Mouse (Mus musculus): ENCODE data around the gene Efna5. TPM values are rescaled to one million over a fixed set of nuclear protein-coding genes. Genes with fewer than 3 reads are reported as not detected.

Gene Efna5
- polyA plus RNA-seq, 1 experiment from 2014 or later: 42.2 TPM

DNA sequence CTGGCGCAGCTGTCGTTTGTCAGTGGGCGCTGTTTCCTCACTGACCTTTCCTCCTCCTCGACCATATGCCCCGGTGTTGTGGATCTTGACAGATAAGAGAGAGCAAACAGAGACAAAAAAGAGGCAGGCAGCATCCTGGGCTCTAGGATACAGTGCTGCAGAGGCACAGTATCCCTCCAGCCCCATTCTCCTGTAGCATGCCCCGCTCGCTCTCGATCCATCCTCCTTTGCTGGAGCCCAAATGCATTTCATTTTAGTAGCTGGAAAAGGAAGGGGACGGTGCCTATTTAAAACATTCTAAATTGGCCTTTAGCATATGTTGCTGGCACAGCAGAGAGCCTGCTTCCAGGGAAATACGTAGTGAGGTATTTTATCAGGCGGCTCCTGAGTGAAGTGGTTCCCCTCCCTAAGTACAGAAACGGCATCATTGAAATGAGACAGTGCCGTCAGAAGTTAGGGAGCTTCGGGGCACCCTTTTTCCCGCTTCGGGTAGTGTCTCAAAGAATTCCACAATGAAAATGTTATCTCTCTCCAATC is 225.2 kb downstream of the Efna5 start:
- no peaks in the 10 kb centered on the region for H3K27me3 ChIP-seq (ENCODE audit: control insufficient read depth, insufficient read depth, low read length)
- 84% methylated on average over 16 of the region's 16 CpGs for WGBS
- DNase-seq (ENCODE audit: low spot score) (no peak), ATAC-seq (replicated peaks; ENCODE audit: low FRiP score) (no peak)
- H3K9me3 ChIP-seq (ENCODE audit: control insufficient read depth, low read length): no peaks in the 10 kb centered on the region
- H3K4me3 ChIP-seq (ENCODE audit: low read depth, low read length): no peak overlapping the region
- no peak overlapping the region for H3K9ac ChIP-seq (ENCODE audit: low read length)
- H3K36me3 ChIP-seq (ENCODE audit: control insufficient read depth, insufficient read depth, low read length): no peaks in the 10 kb centered on the region
- H3K4me2 ChIP-seq (ENCODE audit: low read depth, low read length, severe bottlenecking): no peak overlapping the region
- H3K4me1 ChIP-seq (replicated peaks; ENCODE audit: control insufficient read depth, insufficient read depth, low read length): peaks cover 7% of the 10 kb centered on the region
- no peak overlapping the region for H3K27ac ChIP-seq (ENCODE audit: low read depth, low read length)

DNA sequence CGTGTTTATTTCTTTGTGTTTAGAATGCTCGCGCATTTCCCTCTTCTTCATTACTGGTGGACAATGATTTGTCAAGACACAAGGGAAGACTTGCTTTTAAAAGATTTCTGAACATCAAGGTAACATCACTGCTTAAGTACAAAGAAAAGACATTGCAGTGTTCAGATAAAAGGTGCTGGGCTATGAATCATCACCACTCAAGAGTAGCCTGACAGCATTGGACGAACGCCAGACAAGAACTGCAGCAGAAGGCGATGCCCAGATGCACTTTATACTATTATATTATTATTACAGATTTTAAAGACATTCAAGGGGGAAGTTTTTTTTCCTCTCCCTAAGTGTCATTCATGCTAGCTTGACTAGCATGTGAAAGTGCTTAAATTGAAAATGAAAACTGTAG is 228.7 kb downstream of the Efna5 start:
- 96% methylated on average over 6 of the region's 6 CpGs for WGBS
- no peak for DNase-seq (ENCODE audit: low spot score)
- ATAC-seq (replicated peaks; ENCODE audit: low FRiP score): no peak

DNA sequence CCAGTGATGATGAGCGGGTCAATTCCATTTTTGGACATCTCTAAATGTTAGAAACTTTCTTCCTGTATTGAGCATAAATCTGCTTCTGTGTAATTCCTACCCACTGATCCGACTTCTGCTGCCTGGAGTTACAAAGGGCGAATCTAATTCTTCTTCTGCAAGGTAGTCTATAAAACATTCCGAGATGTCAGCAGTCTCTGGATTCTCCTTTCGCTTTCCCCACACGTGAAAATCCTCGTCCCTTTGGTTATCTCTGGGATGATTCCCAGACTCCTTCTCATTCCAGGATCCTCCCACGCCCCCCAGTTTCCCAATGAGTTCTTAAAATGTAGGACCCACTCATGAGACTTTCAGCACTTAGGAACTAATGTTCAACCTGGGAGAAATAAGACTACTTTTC is 229.4 kb downstream of the Efna5 start:
- Histone ChIP-seq H3K4me2 (ENCODE audit: low read depth, low read length, severe bottlenecking) (no peak overlapping the region), H3K27me3 (ENCODE audit: control insufficient read depth, insufficient read depth, low read length) (no peaks in the 10 kb centered on the region), H3K4me3 (ENCODE audit: low read depth, low read length) (no peak overlapping the region), H3K27ac (ENCODE audit: low read depth, low read length) (no peak overlapping the region), H3K4me1 (replicated peaks; ENCODE audit: control insufficient read depth, insufficient read depth, low read length) (no peaks in the 10 kb centered on the region), H3K9me3 (ENCODE audit: control insufficient read depth, low read length) (no peaks in the 10 kb centered on the region), H3K9ac (ENCODE audit: low read length) (no peak overlapping the region), H3K36me3 (ENCODE audit: control insufficient read depth, insufficient read depth, low read length) (no peaks in the 10 kb centered on the region)
- no peak for ATAC-seq (replicated peaks; ENCODE audit: low FRiP score)
- 89% methylated on average over 8 of the region's 8 CpGs for WGBS
- no peak for DNase-seq (ENCODE audit: low spot score)

More for the DNA sequence above, 228.7 kb downstream of the Efna5 start:
- no peak overlapping the region for H3K4me3 ChIP-seq (ENCODE audit: low read depth, low read length)
- no peak overlapping the region for H3K27ac ChIP-seq (ENCODE audit: low read depth, low read length)
- no peaks in the 10 kb centered on the region for H3K9me3 ChIP-seq (ENCODE audit: control insufficient read depth, low read length)
- no peaks in the 10 kb centered on the region for H3K4me1 ChIP-seq (replicated peaks; ENCODE audit: control insufficient read depth, insufficient read depth, low read length)
- no peaks in the 10 kb centered on the region for H3K36me3 ChIP-seq (ENCODE audit: control insufficient read depth, insufficient read depth, low read length)
- H3K27me3 ChIP-seq (ENCODE audit: control insufficient read depth, insufficient read depth, low read length): no peaks in the 10 kb centered on the region
- no peak overlapping the region for H3K4me2 ChIP-seq (ENCODE audit: low read depth, low read length, severe bottlenecking)
- no peak overlapping the region for H3K9ac ChIP-seq (ENCODE audit: low read length)

DNA sequence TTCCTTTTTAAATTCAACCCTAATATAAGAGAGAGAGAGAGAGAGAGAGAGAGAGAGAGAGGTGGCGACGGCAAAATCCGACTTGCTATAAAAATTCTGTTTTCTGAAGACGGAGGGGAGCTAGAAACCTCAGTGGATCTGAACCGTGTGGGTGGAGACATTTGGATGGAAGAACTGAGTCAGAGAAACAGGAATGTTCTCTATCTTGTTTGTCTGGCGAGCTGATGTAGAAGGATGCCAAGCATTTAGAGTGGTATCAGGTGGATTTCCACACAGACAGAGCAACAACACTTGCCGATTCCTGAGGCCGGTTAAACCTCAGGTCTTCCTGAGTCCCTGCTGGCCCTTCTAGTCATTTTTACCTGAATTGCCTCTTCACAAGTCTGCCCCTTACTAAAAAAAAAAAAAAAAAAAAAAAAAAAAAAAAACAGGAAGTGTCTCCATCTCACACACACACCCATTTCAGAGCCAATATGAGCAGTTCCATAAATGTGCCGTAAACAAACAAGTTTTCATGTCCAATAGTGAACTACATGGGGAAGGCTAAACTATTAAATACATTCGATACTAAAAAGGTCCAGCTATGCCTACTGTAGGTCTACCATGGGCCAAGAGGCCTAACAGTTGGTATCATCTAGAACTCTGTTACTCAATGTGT is 231.7 kb downstream of the Efna5 start:
- Histone ChIP-seq H3K9me3 (ENCODE audit: control insufficient read depth, low read length) (no peaks in the 10 kb centered on the region), H3K9ac (ENCODE audit: low read length) (no peak overlapping the region), H3K4me1 (replicated peaks; ENCODE audit: control insufficient read depth, insufficient read depth, low read length) (no peaks in the 10 kb centered on the region), H3K27me3 (ENCODE audit: control insufficient read depth, insufficient read depth, low read length) (no peaks in the 10 kb centered on the region), H3K36me3 (ENCODE audit: control insufficient read depth, insufficient read depth, low read length) (no peaks in the 10 kb centered on the region), H3K4me3 (ENCODE audit: low read depth, low read length) (no peak overlapping the region), H3K4me2 (ENCODE audit: low read depth, low read length, severe bottlenecking) (no peak overlapping the region), H3K27ac (ENCODE audit: low read depth, low read length) (no peak overlapping the region)
- WGBS: 96% methylated on average over 10 of the region's 10 CpGs
- ATAC-seq (replicated peaks; ENCODE audit: low FRiP score): no peak
- DNase-seq (ENCODE audit: low spot score): no peak

DNA sequence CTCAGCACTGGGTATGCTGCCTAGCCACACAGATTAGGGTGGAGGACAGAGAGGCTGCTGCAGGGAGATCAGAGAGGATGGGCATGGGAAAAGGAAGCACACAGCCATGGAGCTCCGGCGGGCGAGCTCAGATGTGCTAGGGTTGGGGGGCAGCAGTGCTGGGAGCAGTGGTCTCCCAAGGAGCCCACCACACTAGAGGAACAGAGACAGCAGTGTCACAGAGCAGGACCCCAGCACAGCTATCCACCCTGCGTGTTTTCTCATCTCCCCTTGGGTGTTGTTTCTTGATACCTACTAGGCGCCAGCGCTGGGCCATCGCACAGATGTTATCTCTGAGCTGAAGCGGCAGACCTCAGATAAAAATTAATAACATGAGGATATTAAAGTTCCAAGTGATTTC is 234.3 kb downstream of the Efna5 start:
- Histone ChIP-seq H3K9me3 (ENCODE audit: control insufficient read depth, low read length) (no peaks in the 10 kb centered on the region), H3K36me3 (ENCODE audit: control insufficient read depth, insufficient read depth, low read length) (no peaks in the 10 kb centered on the region), H3K4me2 (ENCODE audit: low read depth, low read length, severe bottlenecking) (no peak overlapping the region), H3K4me1 (replicated peaks; ENCODE audit: control insufficient read depth, insufficient read depth, low read length) (no peaks in the 10 kb centered on the region), H3K27me3 (ENCODE audit: control insufficient read depth, insufficient read depth, low read length) (no peaks in the 10 kb centered on the region), H3K9ac (ENCODE audit: low read length) (no peak overlapping the region), H3K27ac (ENCODE audit: low read depth, low read length) (no peak overlapping the region), H3K4me3 (ENCODE audit: low read depth, low read length) (no peak overlapping the region)
- ATAC-seq (replicated peaks; ENCODE audit: low FRiP score) (no peak), DNase-seq (ENCODE audit: low spot score) (no peak)
- 97% methylated on average over 8 of the region's 8 CpGs for WGBS

DNA sequence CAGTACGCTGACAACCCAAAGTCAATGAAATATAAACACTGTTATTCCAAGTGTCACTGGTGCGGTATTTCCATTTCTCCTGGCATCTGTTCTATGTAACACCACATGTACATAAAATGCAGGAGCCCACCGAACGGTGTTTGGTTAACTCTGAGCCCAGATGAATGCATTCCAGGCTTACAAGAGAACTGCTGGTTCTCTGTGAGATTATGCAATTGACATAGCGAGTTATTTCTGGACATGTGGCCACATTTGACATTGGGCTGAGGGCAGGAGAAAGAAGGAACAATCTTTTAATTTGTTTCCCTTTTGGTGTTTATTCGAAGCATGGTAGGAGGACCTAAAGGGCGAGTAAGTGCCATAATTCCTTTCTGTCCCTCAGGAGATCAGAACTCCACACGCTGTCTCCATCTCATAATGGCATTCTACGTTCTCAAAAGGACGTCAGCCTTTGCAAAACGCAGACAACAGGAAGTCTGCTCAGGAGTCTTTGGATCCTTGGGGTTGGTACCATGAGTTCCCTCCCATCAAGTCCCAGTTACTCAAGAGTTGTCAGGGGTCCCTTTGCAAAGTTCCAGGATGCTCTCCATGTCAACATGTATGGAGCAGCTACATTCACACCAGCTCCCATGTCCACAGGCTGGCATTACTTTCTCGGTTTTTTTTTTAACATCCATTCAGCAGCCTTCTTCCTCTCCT is 238.5 kb downstream of the Efna5 start:
- Histone ChIP-seq H3K4me2 (ENCODE audit: low read depth, low read length, severe bottlenecking) (no peak overlapping the region), H3K4me1 (replicated peaks; ENCODE audit: control insufficient read depth, insufficient read depth, low read length) (no peaks in the 10 kb centered on the region), H3K27me3 (ENCODE audit: control insufficient read depth, insufficient read depth, low read length) (no peaks in the 10 kb centered on the region), H3K27ac (ENCODE audit: low read depth, low read length) (no peak overlapping the region), H3K4me3 (ENCODE audit: low read depth, low read length) (no peak overlapping the region), H3K36me3 (ENCODE audit: control insufficient read depth, insufficient read depth, low read length) (no peaks in the 10 kb centered on the region), H3K9me3 (ENCODE audit: control insufficient read depth, low read length) (no peaks in the 10 kb centered on the region), H3K9ac (ENCODE audit: low read length) (no peak overlapping the region)
- DNase-seq (ENCODE audit: low spot score) (no peak), ATAC-seq (replicated peaks; ENCODE audit: low FRiP score) (no peak)
- 83% methylated on average over 12 of the region's 12 CpGs for WGBS

DNA sequence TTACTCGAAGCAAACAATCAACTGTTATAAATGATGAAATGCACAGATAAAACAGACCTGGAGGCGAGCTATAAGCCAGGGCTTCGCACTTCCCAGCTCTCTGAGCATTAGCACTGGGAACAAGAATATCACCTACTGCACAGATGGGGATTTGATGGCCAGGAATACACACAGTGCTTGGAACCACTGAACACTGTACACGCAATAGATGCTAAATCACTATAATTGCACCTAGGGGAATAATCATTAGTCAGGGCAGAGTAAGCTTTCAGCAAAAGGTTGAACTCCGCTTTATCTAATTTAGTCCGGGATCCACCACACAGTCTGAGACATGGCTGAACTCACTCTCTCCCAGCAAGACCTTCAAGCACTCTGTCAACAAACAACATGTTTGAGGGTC is 240.5 kb downstream of the Efna5 start:
- Histone ChIP-seq H3K27me3 (ENCODE audit: control insufficient read depth, insufficient read depth, low read length) (no peaks in the 10 kb centered on the region), H3K9ac (ENCODE audit: low read length) (no peak overlapping the region), H3K4me2 (ENCODE audit: low read depth, low read length, severe bottlenecking) (no peak overlapping the region), H3K4me3 (ENCODE audit: low read depth, low read length) (no peak overlapping the region), H3K4me1 (replicated peaks; ENCODE audit: control insufficient read depth, insufficient read depth, low read length) (no peaks in the 10 kb centered on the region), H3K9me3 (ENCODE audit: control insufficient read depth, low read length) (no peaks in the 10 kb centered on the region), H3K27ac (ENCODE audit: low read depth, low read length) (no peak overlapping the region), H3K36me3 (ENCODE audit: control insufficient read depth, insufficient read depth, low read length) (no peaks in the 10 kb centered on the region)
- WGBS: 88% methylated on average over 6 of the region's 6 CpGs
- DNase-seq (ENCODE audit: low spot score) (no peak), ATAC-seq (replicated peaks; ENCODE audit: low FRiP score) (no peak)

DNA sequence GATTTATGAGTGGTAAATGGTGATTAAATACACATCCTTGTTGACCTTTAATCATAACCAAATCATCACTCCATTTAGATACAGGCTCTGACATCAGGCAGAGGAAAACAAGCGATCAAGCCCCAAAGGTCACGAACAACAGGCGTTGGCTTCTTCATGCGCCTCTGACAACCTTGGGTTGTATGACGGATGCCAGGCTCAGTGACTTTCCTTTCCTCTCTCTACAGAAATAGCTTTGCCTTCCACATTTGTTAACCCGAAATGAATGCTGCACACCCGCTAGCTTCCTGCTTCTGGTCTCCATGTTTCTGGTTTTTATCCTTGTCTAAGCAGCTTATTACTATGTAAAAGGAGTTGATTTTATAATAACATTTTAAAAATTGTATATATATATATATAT is 244.2 kb downstream of the Efna5 start:
- no peak overlapping the region for H3K9ac ChIP-seq (ENCODE audit: low read length)
- H3K27ac ChIP-seq (ENCODE audit: low read depth, low read length): no peak overlapping the region
- 0 out of 2 replicates have a peak, but pooled peaks cover 3% of the 10 kb centered on the region for H3K4me1 ChIP-seq (replicated peaks; ENCODE audit: control insufficient read depth, insufficient read depth, low read length)
- H3K36me3 ChIP-seq (ENCODE audit: control insufficient read depth, insufficient read depth, low read length): no peaks in the 10 kb centered on the region
- no peaks in the 10 kb centered on the region for H3K9me3 ChIP-seq (ENCODE audit: control insufficient read depth, low read length)
- H3K4me3 ChIP-seq (ENCODE audit: low read depth, low read length): no peak overlapping the region
- 96% methylated on average over 7 of the region's 7 CpGs for WGBS
- ATAC-seq (replicated peaks; ENCODE audit: low FRiP score) (no peak), DNase-seq (ENCODE audit: low spot score) (no peak)
- H3K4me2 ChIP-seq (ENCODE audit: low read depth, low read length, severe bottlenecking): no peak overlapping the region
- H3K27me3 ChIP-seq (ENCODE audit: control insufficient read depth, insufficient read depth, low read length): no peaks in the 10 kb centered on the region

DNA sequence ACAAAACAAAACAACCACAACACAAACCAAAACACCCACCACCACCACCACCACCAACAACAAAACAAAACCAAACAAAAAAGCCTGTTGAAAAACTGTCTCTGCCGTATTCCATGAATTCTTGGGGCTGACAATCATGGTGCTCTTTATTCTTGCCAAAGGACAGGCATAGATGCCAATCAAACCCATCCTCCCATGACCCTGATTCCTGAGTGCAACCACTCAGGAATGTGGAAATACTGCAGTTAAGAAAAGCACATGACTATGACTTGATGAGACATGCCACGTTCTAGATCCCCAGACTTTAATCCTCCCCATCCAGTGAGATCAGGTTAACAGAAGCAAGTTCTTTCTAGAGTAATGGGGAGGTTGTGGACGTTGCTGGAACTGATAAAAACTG is 246.2 kb downstream of the Efna5 start:
- Histone ChIP-seq H3K27me3 (ENCODE audit: control insufficient read depth, insufficient read depth, low read length) (no peaks in the 10 kb centered on the region), H3K4me1 (replicated peaks; ENCODE audit: control insufficient read depth, insufficient read depth, low read length) (0 out of 2 replicates have a peak, but pooled peaks cover 3% of the 10 kb centered on the region), H3K36me3 (ENCODE audit: control insufficient read depth, insufficient read depth, low read length) (no peaks in the 10 kb centered on the region), H3K9ac (ENCODE audit: low read length) (no peak overlapping the region), H3K4me3 (ENCODE audit: low read depth, low read length) (no peak overlapping the region), H3K9me3 (ENCODE audit: control insufficient read depth, low read length) (no peaks in the 10 kb centered on the region), H3K27ac (ENCODE audit: low read depth, low read length) (no peak overlapping the region), H3K4me2 (ENCODE audit: low read depth, low read length, severe bottlenecking) (no peak overlapping the region)
- no peak for ATAC-seq (replicated peaks; ENCODE audit: low FRiP score)
- 70% methylated on average over 3 of the region's 3 CpGs for WGBS
- no peak for DNase-seq (ENCODE audit: low spot score)
